In the genomic region with DNA sequence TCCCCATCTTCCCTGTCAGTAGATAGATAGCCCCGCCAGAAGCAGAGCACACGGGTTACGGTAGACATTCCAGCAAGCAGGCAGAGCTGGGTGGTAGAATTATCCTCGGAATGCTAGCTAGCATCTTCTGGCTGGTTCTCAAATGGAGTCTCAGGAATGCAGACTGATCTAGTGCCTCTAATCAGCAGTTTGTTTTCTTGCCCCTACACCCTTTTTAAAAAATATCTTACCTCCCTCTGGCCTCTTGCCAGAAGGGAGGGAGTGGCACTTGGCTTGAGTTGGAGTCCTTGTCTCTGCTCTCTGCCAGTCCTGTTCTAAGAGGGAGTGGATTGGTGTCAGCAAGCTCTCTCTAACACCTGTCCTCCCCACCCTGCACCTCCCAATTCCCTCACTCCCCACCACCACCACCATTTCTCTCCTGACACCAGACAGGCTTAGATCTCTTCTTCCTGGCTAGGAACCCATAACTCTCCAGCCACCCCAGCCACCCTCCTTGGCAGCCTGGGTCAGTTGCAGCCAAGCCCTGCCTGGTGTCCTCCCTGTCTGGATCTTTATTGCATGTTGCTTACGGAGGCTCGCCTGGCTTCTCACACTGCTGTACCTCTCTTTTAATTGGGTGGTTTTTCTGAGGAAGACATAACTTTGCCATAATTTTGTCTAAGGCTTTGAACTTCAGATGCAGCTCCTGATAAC, we compare ENCODE assay signal across 8 mouse cellular contexts.
A peak's percentile ranks its signal among the peaks of the same experiment; 100 is the strongest.
DNase-seq lines count a peak whose midpoint lies in the region; ATAC-seq and TF ChIP-seq lines count a peak whose summit lies in the region.

No protein-coding gene starts in this region.

- no peaks in the 10 kb centered on the region for H3K36me3 ChIP-seq in heart, embryonic 15.5 days
- no peaks in the 10 kb centered on the region for H3K36me3 ChIP-seq in limb, embryonic 14.5 days (ENCODE audit: control insufficient read depth, insufficient read depth, low read length)
- no peaks in the 10 kb centered on the region for H3K36me3 ChIP-seq in stomach, embryonic 15.5 days
- H3K36me3 ChIP-seq in midbrain, embryonic 11.5 days (ENCODE audit: control insufficient read depth, insufficient read depth, low read length): no peaks in the 10 kb centered on the region

- no peak for TF ChIP-seq POLR2A in limb, embryonic 14.5 days (IDR thresholded peaks at IDR 0.05; ENCODE audit: borderline replicate concordance, extremely low read depth, insufficient read depth, insufficient read length)

- intact Hi-C loops in left cerebral cortex, postnatal 14 days (cut with DNase I): no loop called here

- H3K27ac ChIP-seq in heart, embryonic 15.5 days: peak overlapping the region; percentile 78
- no peak overlapping the region for H3K27ac ChIP-seq in limb, embryonic 14.5 days (replicated peaks; ENCODE audit: low read depth, low read length)
- peak overlapping the region; percentile 26; the same call in 1 of the 2 replicates for H3K27ac ChIP-seq in stomach, embryonic 15.5 days
- H3K27ac ChIP-seq in midbrain, embryonic 11.5 days (ENCODE audit: low read depth, low read length): no peak overlapping the region

- peak; percentile 7 for DNase-seq in kidney, adult 9 months
- no peak for DNase-seq in kidney, adult 18-20 months
- DNase-seq in limb, embryonic 14.5 days (ENCODE audit: low spot score): peak; percentile 30
- DNase-seq in midbrain, embryonic 11.5 days (ENCODE audit: low spot score, missing footprints): no peak
- DNase-seq in left cerebral cortex, postnatal 14 days (ENCODE audit: low spot score in 2 of 2): no peak
- no peak for DNase-seq in layer of hippocampus, postnatal 36 days

- H3K4me1 ChIP-seq in heart, embryonic 15.5 days (replicated peaks): peaks cover 32% of the 10 kb centered on the region
- H3K4me1 ChIP-seq in limb, embryonic 14.5 days (ENCODE audit: control insufficient read depth, insufficient read depth, low read length): peaks cover 7% of the 10 kb centered on the region; the same call in 1 of the 2 replicates
- H3K4me1 ChIP-seq in stomach, embryonic 15.5 days: no peaks in the 10 kb centered on the region
- no peaks in the 10 kb centered on the region for H3K4me1 ChIP-seq in midbrain, embryonic 11.5 days (ENCODE audit: control insufficient read depth, insufficient read depth, low read length)

- no peaks in the 10 kb centered on the region for H3K27me3 ChIP-seq in heart, embryonic 15.5 days
- H3K27me3 ChIP-seq in limb, embryonic 14.5 days (ENCODE audit: control insufficient read depth, insufficient read depth, low read length): no peaks in the 10 kb centered on the region
- H3K27me3 ChIP-seq in stomach, embryonic 15.5 days (replicated peaks): no peaks in the 10 kb centered on the region
- no peaks in the 10 kb centered on the region for H3K27me3 ChIP-seq in midbrain, embryonic 11.5 days (ENCODE audit: control insufficient read depth, insufficient read depth, low read length)

- ATAC-seq in heart, embryonic 15.5 days (replicated peaks; ENCODE audit: insufficient number of reproducible peaks, insufficient read depth, low FRiP score, low read depth): peak; percentile 82
- no peak for ATAC-seq in limb, embryonic 14.5 days (ENCODE audit: low FRiP score, low read depth)
- peak; percentile 73 for ATAC-seq in stomach, embryonic 15.5 days (ENCODE audit: insufficient read depth, low FRiP score, low read depth)
- ATAC-seq in midbrain, embryonic 11.5 days (ENCODE audit: low FRiP score): no peak

- WGBS in heart, embryonic 15.5 days: 21% methylated on average over 6 of the region's 6 CpGs
- WGBS in limb, embryonic 14.5 days: 33% methylated on average over 6 of the region's 6 CpGs
- 30% methylated on average over 6 of the region's 6 CpGs for WGBS in stomach, embryonic 15.5 days
- WGBS in midbrain, embryonic 11.5 days: 73% methylated on average over 6 of the region's 6 CpGs

- no peaks in the 10 kb centered on the region for H3K9me3 ChIP-seq in heart, embryonic 15.5 days (replicated peaks)
- no peaks in the 10 kb centered on the region for H3K9me3 ChIP-seq in limb, embryonic 14.5 days (ENCODE audit: control insufficient read depth, low read length)
- H3K9me3 ChIP-seq in stomach, embryonic 15.5 days: no peaks in the 10 kb centered on the region
- no peaks in the 10 kb centered on the region for H3K9me3 ChIP-seq in midbrain, embryonic 11.5 days (ENCODE audit: control insufficient read depth, low read length)

- peak overlapping the region; percentile 17; the same call in 1 of the 2 replicates for H3K4me2 ChIP-seq in heart, embryonic 15.5 days
- H3K4me2 ChIP-seq in limb, embryonic 14.5 days (replicated peaks; ENCODE audit: low read depth, low read length, severe bottlenecking): no peak overlapping the region
- H3K4me2 ChIP-seq in stomach, embryonic 15.5 days: no peak overlapping the region
- no peak overlapping the region for H3K4me2 ChIP-seq in midbrain, embryonic 11.5 days

- H3K4me3 ChIP-seq in heart, embryonic 15.5 days: no peak overlapping the region
- H3K4me3 ChIP-seq in limb, embryonic 14.5 days (replicated peaks; ENCODE audit: low read length): no peak overlapping the region
- no peak overlapping the region for H3K4me3 ChIP-seq in stomach, embryonic 15.5 days (replicated peaks)
- H3K4me3 ChIP-seq in midbrain, embryonic 11.5 days (ENCODE audit: low read depth, low read length): no peak overlapping the region

- no peak overlapping the region for H3K9ac ChIP-seq in heart, embryonic 15.5 days
- no peak overlapping the region for H3K9ac ChIP-seq in limb, embryonic 14.5 days (ENCODE audit: low read depth, low read length, severe bottlenecking)
- H3K9ac ChIP-seq in stomach, embryonic 15.5 days: no peak overlapping the region
- no peak overlapping the region for H3K9ac ChIP-seq in midbrain, embryonic 11.5 days (ENCODE audit: low read length)

Comparison
In these comparisons a context has a peak if more than half of its experiments do, and no peak if none do; other contexts are left out.
1. DNase-seq: peak in kidney, adult 9 months (single experiment) and limb, embryonic 14.5 days (single experiment); none in kidney, adult 18-20 months (single experiment), midbrain, embryonic 11.5 days (single experiment), left cerebral cortex, postnatal 14 days (0 of 2) and layer of hippocampus, postnatal 36 days (0 of 2).
2. ATAC-seq: peak in heart, embryonic 15.5 days (single experiment) and stomach, embryonic 15.5 days (single experiment); none in limb, embryonic 14.5 days (single experiment) and midbrain, embryonic 11.5 days (single experiment).
3. H3K27ac ChIP-seq: peak in heart, embryonic 15.5 days (single experiment) and stomach, embryonic 15.5 days (single experiment); none in limb, embryonic 14.5 days (single experiment) and midbrain, embryonic 11.5 days (single experiment).